Comparison of ENCODE assay signal across 9 mouse cellular contexts in genomic region chr11:96351831-96352230, GRCm38 (mm10). TPM values are rescaled to one million over a fixed set of nuclear protein-coding genes. Genes with fewer than 3 reads are reported as not detected.
DNase-seq lines count a peak whose midpoint lies in the region; ATAC-seq lines count a peak whose summit lies in the region.
"Had no signal": no experiment of that assay in that cellular context is flagged by ENCODE, and none has a peak within 500 bp of the region (broad histone marks: within the 10 kb centered on the region; RNA-seq: fewer than 3 reads in every experiment).

No protein-coding gene starts in this region.

- H3K36me3 ChIP-seq in megakaryocyte, embryonic 14.5 days (replicated peaks; ENCODE audit: low read length), result no peaks in the 10 kb centered on the region
- 0 out of 2 replicates have a peak, but pooled peaks cover 9% of the 10 kb centered on the region for H3K36me3 ChIP-seq in hindbrain, embryonic 14.5 days (replicated peaks; ENCODE audit: control insufficient read depth, insufficient read depth)
- H3K36me3 ChIP-seq in stomach, embryonic 15.5 days, result no peaks in the 10 kb centered on the region

- H3K9ac ChIP-seq in hindbrain, embryonic 14.5 days, result peak overlapping the region; percentile 98
- H3K9ac ChIP-seq in stomach, embryonic 15.5 days, result peak overlapping the region; percentile 71; the same call in 1 of the 2 replicates

- H3K27me3 ChIP-seq in megakaryocyte, embryonic 14.5 days (replicated peaks), result peaks cover 79% of the 10 kb centered on the region
- peaks cover 49% of the 10 kb centered on the region for H3K27me3 ChIP-seq in hindbrain, embryonic 14.5 days (ENCODE audit: control insufficient read depth, insufficient read depth, low read length)
- peaks cover 4% of the 10 kb centered on the region; the same call in 1 of the 2 replicates for H3K27me3 ChIP-seq in stomach, embryonic 15.5 days (replicated peaks)

- peak overlapping the region; percentile 71 for H3K4me2 ChIP-seq in hindbrain, embryonic 14.5 days (replicated peaks)
- peak overlapping the region; percentile 72 for H3K4me2 ChIP-seq in stomach, embryonic 15.5 days

- ATAC-seq in megakaryocyte, adult 5-6 weeks (ENCODE audit: poor library complexity, severe bottlenecking), result no peak
- ATAC-seq in hindbrain, embryonic 14.5 days (ENCODE audit: low FRiP score), result peak; percentile 69; the same call in 1 of the 2 replicates
- peak; percentile 58 for ATAC-seq in stomach, embryonic 15.5 days (ENCODE audit: insufficient read depth, low FRiP score, low read depth)

- peak overlapping the region; percentile 3 for H3K4me3 ChIP-seq in megakaryocyte, embryonic 14.5 days (replicated peaks)
- peak overlapping the region; percentile 68 for H3K4me3 ChIP-seq in hindbrain, embryonic 14.5 days (replicated peaks; ENCODE audit: low read length)
- H3K4me3 ChIP-seq in stomach, embryonic 15.5 days (replicated peaks), result peak overlapping the region; percentile 56

- peak; percentile 75 for DNase-seq in hindbrain, embryonic 14.5 days (ENCODE audit: low spot score)
- peak; percentile 51 for DNase-seq in liver
- DNase-seq in thymus, postnatal 25 days, result no peak
- no peak for DNase-seq in gastrocnemius, postnatal 25 days
- no peak for DNase-seq in thymus, postnatal 14 days
- DNase-seq: thymus, adult 2 months had no signal

- no peaks in the 10 kb centered on the region for H3K9me3 ChIP-seq in megakaryocyte, embryonic 14.5 days
- H3K9me3 ChIP-seq in hindbrain, embryonic 14.5 days (ENCODE audit: control insufficient read depth, low read length), result no peaks in the 10 kb centered on the region
- H3K9me3 ChIP-seq in stomach, embryonic 15.5 days, result no peaks in the 10 kb centered on the region

- peak overlapping the region; percentile 99 for H3K27ac ChIP-seq in hindbrain, embryonic 14.5 days
- peak overlapping the region; percentile 98 for H3K27ac ChIP-seq in stomach, embryonic 15.5 days

- WGBS in hindbrain, embryonic 14.5 days, result 1% methylated on average over 22 of the region's 22 CpGs
- WGBS in stomach, embryonic 15.5 days, result 3% methylated on average over 22 of the region's 22 CpGs

- peaks cover 10% of the 10 kb centered on the region for H3K4me1 ChIP-seq in megakaryocyte, embryonic 14.5 days
- peaks cover 33% of the 10 kb centered on the region for H3K4me1 ChIP-seq in hindbrain, embryonic 14.5 days (replicated peaks; ENCODE audit: control insufficient read depth, insufficient read depth, low read length)
- peaks cover 26% of the 10 kb centered on the region; the same call in 1 of the 2 replicates for H3K4me1 ChIP-seq in stomach, embryonic 15.5 days

RNA-seq across cellular contexts. Expression of gene Hoxb2, which starts 1.5 kb away (rescaled TPM):
- polyA plus RNA-seq in megakaryocyte, embryonic 14.5 days (2012; ENCODE audit: insufficient read depth, low replicate concordance), result not detected in 2 replicates
- 0.09 TPM in 1 of 2 replicates, not detected in the other for total RNA-seq in megakaryocyte, adult 5-6 weeks (2015)
- 0.77 TPM in 1 of 2 replicates, not detected in the other for total RNA-seq in megakaryocyte, adult 5-6 weeks (2017)
- 39.5 and 42.9 TPM in 2 replicates for polyA plus RNA-seq in hindbrain, embryonic 14.5 days (2014; fragmentation: Nextera tagmentation; extraction: Ambion mirVana)
- polyA plus RNA-seq in stomach, embryonic 15.5 days (2015; fragmentation: Nextera tagmentation; extraction: Ambion mirVana), result 20.3 and 21.0 TPM in 2 replicates
- under 1 TPM; 0.15 to 0.24 TPM for total RNA-seq in gastrocnemius, postnatal 25 days (2021)

RNA-seq across cellular contexts. Expression of gene Hoxb1, which starts 13.7 kb away (rescaled TPM):
- polyA plus RNA-seq in megakaryocyte, embryonic 14.5 days (2012; ENCODE audit: insufficient read depth, low replicate concordance), result 0.12 TPM in 1 of 2 replicates, not detected in the other
- not detected in 2 replicates for total RNA-seq in megakaryocyte, adult 5-6 weeks (2015)
- not detected in 2 replicates for total RNA-seq in megakaryocyte, adult 5-6 weeks (2017)
- polyA plus RNA-seq in hindbrain, embryonic 14.5 days (2014; fragmentation: Nextera tagmentation; extraction: Ambion mirVana), result 0.33 and 0.56 TPM in 2 replicates
- polyA plus RNA-seq in stomach, embryonic 15.5 days (2015; fragmentation: Nextera tagmentation; extraction: Ambion mirVana), result 0.10 TPM in 1 of 2 replicates, not detected in the other
- not detected for total RNA-seq in gastrocnemius, postnatal 25 days (2021)
- polyA plus RNA-seq: thymus, adult 2 months had no signal

RNA-seq across cellular contexts. Expression of gene Hoxb3, which starts 28.7 kb away (rescaled TPM):
- 0.21 and 1.2 TPM in 2 replicates for polyA plus RNA-seq in megakaryocyte, embryonic 14.5 days (2012; ENCODE audit: insufficient read depth, low replicate concordance)
- 0.75 and 1.4 TPM in 2 replicates for total RNA-seq in megakaryocyte, adult 5-6 weeks (2015)
- total RNA-seq in megakaryocyte, adult 5-6 weeks (2017), result 0.12 and 0.44 TPM in 2 replicates
- polyA plus RNA-seq in hindbrain, embryonic 14.5 days (2014; fragmentation: Nextera tagmentation; extraction: Ambion mirVana), result 12.8 and 17.2 TPM in 2 replicates
- 2.5 and 2.7 TPM in 2 replicates for polyA plus RNA-seq in stomach, embryonic 15.5 days (2015; fragmentation: Nextera tagmentation; extraction: Ambion mirVana)
- under 1 TPM; 0.43 to 0.78 TPM for total RNA-seq in gastrocnemius, postnatal 25 days (2021)

RNA-seq across cellular contexts. Expression of gene Hoxb4, which starts 33.8 kb away (rescaled TPM):
- polyA plus RNA-seq in megakaryocyte, embryonic 14.5 days (2012; ENCODE audit: insufficient read depth, low replicate concordance), result 1.5 and 4.5 TPM in 2 replicates
- total RNA-seq in megakaryocyte, adult 5-6 weeks (2015), result 2.9 and 3.4 TPM in 2 replicates
- 3.7 and 4.0 TPM in 2 replicates for total RNA-seq in megakaryocyte, adult 5-6 weeks (2017)
- 4.0 and 5.4 TPM in 2 replicates for polyA plus RNA-seq in hindbrain, embryonic 14.5 days (2014; fragmentation: Nextera tagmentation; extraction: Ambion mirVana)
- polyA plus RNA-seq in stomach, embryonic 15.5 days (2015; fragmentation: Nextera tagmentation; extraction: Ambion mirVana), result 3.4 and 3.6 TPM in 2 replicates
- total RNA-seq in gastrocnemius, postnatal 25 days (2021), result under 1 TPM; 0.24 to 0.38 TPM

RNA-seq across cellular contexts. Expression of gene Hoxb5, which starts 48.7 kb away (rescaled TPM):
- not detected in 2 replicates for polyA plus RNA-seq in megakaryocyte, embryonic 14.5 days (2012; ENCODE audit: insufficient read depth, low replicate concordance)
- not detected in 2 replicates for total RNA-seq in megakaryocyte, adult 5-6 weeks (2015)
- not detected in 2 replicates for total RNA-seq in megakaryocyte, adult 5-6 weeks (2017)
- 140 and 157 TPM in 2 replicates for polyA plus RNA-seq in hindbrain, embryonic 14.5 days (2014; fragmentation: Nextera tagmentation; extraction: Ambion mirVana)
- 17.6 and 17.9 TPM in 2 replicates for polyA plus RNA-seq in stomach, embryonic 15.5 days (2015; fragmentation: Nextera tagmentation; extraction: Ambion mirVana)
- total RNA-seq in gastrocnemius, postnatal 25 days (2021), result under 1 TPM; 0.38 to 0.64 TPM

Comparison
In these comparisons a context has a peak if more than half of its experiments do, and no peak if none do; other contexts are left out.
1. H3K4me3 ChIP-seq: peak in every context shown above with its lines; median percentile 68 in hindbrain, embryonic 14.5 days; 56 in stomach, embryonic 15.5 days; 3 in megakaryocyte, embryonic 14.5 days.
2. DNase-seq: peak in hindbrain, embryonic 14.5 days (single experiment) and liver (single experiment); none in thymus, postnatal 25 days (single experiment), gastrocnemius, postnatal 25 days (single experiment) and thymus, postnatal 14 days (single experiment).
3. RNA of gene Hoxb2, which starts 1.5 kb away (polyA plus RNA-seq): 39.5 to 42.9 TPM in hindbrain, embryonic 14.5 days and 20.3 to 21.0 TPM in stomach, embryonic 15.5 days; not detected in megakaryocyte, embryonic 14.5 days; every median in the first group is over 10 times any median in the second.